Mouse (Mus musculus) left cerebral cortex, postnatal 4 days (tissue): ENCODE measurements at regions not wholly inside any gene's neighbourhood (a gene's known extent, or its start where the extent isn't known, plus 50 kb on each side); places are given as distances from the start of the nearest gene placed in this dataset.
"Not testable (repeated sequence)": the region's sequence is repeated elsewhere in the genome, so short reads cannot be mapped to it uniquely, and the experiment has no call there.

ENCODE experiments used
- DNase-seq: peaks from one replicate; pipeline ENCODE4 v3.0.0-alpha.2; 2022
- intact Hi-C: fragments of 180-260 bp; cut with DNase I; formaldehyde crosslinking; loops from one replicate; pipeline ENCODE4 v1.15.1; 2025

DNA sequence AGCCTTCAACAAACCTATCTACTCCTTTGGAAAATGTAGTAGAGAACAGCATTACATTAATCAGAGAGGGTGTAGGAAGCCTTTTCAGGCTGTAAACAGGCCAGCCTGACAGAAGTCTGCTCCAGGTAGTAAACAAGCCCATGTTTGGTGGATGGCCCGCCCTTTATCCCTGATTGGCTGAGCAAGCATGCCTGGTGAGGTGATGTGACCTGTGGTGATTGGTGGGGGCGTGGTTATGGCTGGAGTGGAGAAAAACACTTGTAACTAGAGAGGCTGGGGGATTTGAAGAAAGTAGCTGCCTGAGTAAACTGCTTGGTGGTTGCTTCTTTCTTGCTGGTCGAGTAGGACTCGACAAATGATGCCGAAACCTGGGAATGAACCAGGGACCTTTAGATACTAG, 621.3 kb upstream of the Dsel start:
- intact Hi-C loops, DNase-seq: not testable (repeated sequence)

- intact Hi-C loops, result no loop called here
- peak; percentile 43 for DNase-seq
Observed at GRCm38 (mm10) chr1:112456047-112456446, 591.3 kb upstream of the Dsel start.

GRCm38 (mm10) chr1:112452390-112452789, 587.7 kb upstream of the Dsel start:
- no peak for DNase-seq
- intact Hi-C loops, result loop anchor here (5.0 kb wide), 2 partner anchors 60 to 790 kb away; no protein-coding TSS in a partner anchor

DNA sequence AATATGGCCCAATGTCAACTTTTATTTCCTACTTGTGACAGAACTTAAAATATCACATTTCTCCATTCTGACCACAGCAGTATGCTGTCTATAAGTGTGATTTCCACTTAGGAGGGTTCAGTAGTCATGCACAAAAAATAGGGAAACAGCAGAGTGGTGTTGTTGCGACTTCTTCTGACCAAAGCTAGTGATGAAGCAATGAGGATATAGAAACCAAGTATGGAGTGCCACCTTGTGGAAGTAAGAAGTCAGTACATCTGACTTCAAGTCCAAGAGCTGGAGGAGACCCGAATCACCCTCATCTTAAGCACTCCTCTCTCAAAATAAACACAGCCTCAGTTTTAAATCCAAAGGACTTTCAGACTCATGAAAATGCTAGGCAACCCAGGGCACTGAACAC, 586.9 kb upstream of the Dsel start:
- DNase-seq, result no peak
- intact Hi-C loops, result loop anchor here (5.0 kb wide), 2 partner anchors 59 to 789 kb away; no protein-coding TSS in a partner anchor

- intact Hi-C loops, result no loop called here
- peak; percentile 65 for DNase-seq
Observed at GRCm38 (mm10) chr1:112439109-112439508, 574.4 kb upstream of the Dsel start.

GRCm38 (mm10) chr1:112416350-112417083, 551.8 kb upstream of the Dsel start:
- DNase-seq, result peak; percentile 65
- intact Hi-C loops, result no loop called here

DNA sequence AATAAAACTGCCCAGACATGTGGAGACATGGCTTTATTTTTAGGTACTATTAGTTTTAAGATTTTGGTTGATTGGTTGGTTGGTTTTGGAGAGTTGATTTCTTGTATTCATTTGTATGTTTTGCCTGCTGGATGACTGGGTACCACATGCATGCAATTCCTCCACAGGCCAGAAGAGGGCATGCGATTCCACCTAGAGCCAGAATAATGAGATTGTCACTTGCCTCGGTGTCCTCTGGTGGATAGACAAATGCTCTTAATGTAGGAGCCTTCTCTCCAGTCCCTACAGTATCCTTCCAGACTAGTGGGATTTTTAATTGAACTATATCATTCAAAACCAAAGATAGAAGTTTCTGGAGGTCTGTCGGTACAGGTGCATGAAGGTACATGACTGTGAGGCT, 524.1 kb upstream of the Dsel start:
- intact Hi-C loops, result no loop called here
- DNase-seq, result peak; percentile 56

- intact Hi-C loops, result no loop called here
- no peak for DNase-seq
Observed at GRCm38 (mm10) chr1:112384015-112384414, 519.3 kb upstream of the Dsel start.

DNA sequence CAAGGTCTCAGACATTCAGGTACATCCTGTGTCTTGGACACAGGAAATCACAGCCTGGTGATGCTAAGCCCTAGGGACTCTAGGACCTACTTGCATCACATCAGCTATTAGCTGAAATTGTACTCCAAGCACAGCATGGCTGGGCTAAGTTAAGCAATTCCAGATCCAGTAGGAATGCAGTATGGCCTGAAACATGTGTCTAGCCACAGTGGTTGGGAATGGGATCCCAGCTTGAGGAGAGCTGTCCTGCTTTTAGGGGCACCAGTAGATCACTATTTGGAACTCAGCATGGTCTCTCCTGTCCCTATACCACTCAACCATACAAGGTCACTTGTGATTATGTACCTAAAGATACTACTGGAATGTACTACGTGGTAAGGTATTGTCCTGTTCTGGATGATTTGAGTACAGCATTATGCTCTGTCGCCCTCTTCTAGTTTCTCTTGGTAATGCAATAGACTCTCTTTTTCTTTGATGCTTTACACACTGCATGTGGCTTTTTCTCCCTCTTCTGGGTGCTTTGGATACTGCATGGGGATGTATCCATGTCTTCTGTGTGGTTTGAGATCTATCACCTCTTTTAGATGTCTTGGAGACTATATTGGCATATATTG, 515.0 kb upstream of the Dsel start:
- DNase-seq, result peak; percentile 34
- intact Hi-C loops, result loop anchor here (1.0 to 2.0 kb wide), 2 partner anchors 515 to 719 kb away; partner anchors contain the start of gene Dsel

GRCm38 (mm10) chr1:112378660-112379059, 513.9 kb upstream of the Dsel start:
- intact Hi-C loops, result loop anchor here (1.0 to 2.0 kb wide), 2 partner anchors 514 to 718 kb away; partner anchors contain the start of gene Dsel

GRCm38 (mm10) chr1:112355816-112356215, 491.1 kb upstream of the Dsel start:
- DNase-seq, result no peak
- intact Hi-C loops, result no loop called here

More at GRCm38 (mm10) chr1:112378660-112379059, 513.9 kb upstream of the Dsel start:
- no peak for DNase-seq
